Mouse (Mus musculus) heart, embryonic 12.5 days (tissue): Measurements from ENCODE around the gene Fap. TPM values are rescaled to one million over a fixed set of nuclear protein-coding genes. Genes with fewer than 3 reads are reported as not detected.

Source experiments
- ATAC-seq: fragments of 200-750 bp; cut with Nextera tagmentation; 2 replicates; pipeline ENCODE4 v1.8.0; 2017; ENCODE audit warnings: moderate TSS enrichment, moderate library complexity; ENCODE audit not compliant: insufficient number of reproducible peaks, low FRiP score
- H3K27ac ChIP-seq: fragments of 300-500 bp; sonication (generic); 2 replicates; pipeline ENCODE4 v1.5.1; 2016; ENCODE audit warnings: mild to moderate bottlenecking, moderate library complexity; ENCODE audit not compliant: poor library complexity, severe bottlenecking
- H3K27me3 ChIP-seq: fragments of 300-500 bp; sonication (generic); replicated peaks from 2 replicates; pipeline ENCODE4 v1.6.1; 2016; ENCODE audit warnings: mild to moderate bottlenecking, moderate library complexity
- H3K36me3 ChIP-seq: fragments of 300-500 bp; sonication (generic); 2 replicates; pipeline ENCODE4 v1.6.1; 2016; ENCODE audit warnings: mild to moderate bottlenecking, moderate library complexity
- H3K4me1 ChIP-seq: fragments of 300-500 bp; sonication (generic); replicated peaks from 2 replicates; pipeline ENCODE4 v1.6.1; 2016; ENCODE audit warnings: mild to moderate bottlenecking
- H3K4me2 ChIP-seq: fragments of 300-500 bp; sonication (generic); 2 replicates; pipeline ENCODE4 v1.6.1; 2016; ENCODE audit warnings: mild to moderate bottlenecking, moderate library complexity
- H3K4me3 ChIP-seq: fragments of 300-500 bp; sonication (generic); 2 replicates; pipeline ENCODE4 v1.5.1; 2016; ENCODE audit warnings: mild to moderate bottlenecking
- H3K9ac ChIP-seq: fragments of 300-500 bp; sonication (generic); 2 replicates; pipeline ENCODE4 v1.6.1; 2016; ENCODE audit warnings: mild to moderate bottlenecking, moderate library complexity
- H3K9me3 ChIP-seq: fragments of 300-500 bp; sonication (generic); replicated peaks from 2 replicates; pipeline ENCODE4 v1.6.1; 2016; ENCODE audit warnings: mild to moderate bottlenecking, moderate library complexity
- WGBS: fragments of 180-500 bp; shearing (Covaris S2); methylation state at CpG from one replicate; pipeline ENCODE4 v1.1.7; 2016; 5-methylcytosine and 5-hydroxymethylcytosine counted together
- polyA plus RNA-seq: library from polyadenylated mRNA; unstranded; fragments of >200 nt; fragmentation: Nextera tagmentation; extraction: Ambion mirVana; gene quantifications from 2 replicates; pipeline ENCODE4 v1.2.1, GENCODE M21; 2016

Fap gene
- polyA plus RNA-seq, 1 experiment from 2014 or later, result 0.34 TPM

DNA sequence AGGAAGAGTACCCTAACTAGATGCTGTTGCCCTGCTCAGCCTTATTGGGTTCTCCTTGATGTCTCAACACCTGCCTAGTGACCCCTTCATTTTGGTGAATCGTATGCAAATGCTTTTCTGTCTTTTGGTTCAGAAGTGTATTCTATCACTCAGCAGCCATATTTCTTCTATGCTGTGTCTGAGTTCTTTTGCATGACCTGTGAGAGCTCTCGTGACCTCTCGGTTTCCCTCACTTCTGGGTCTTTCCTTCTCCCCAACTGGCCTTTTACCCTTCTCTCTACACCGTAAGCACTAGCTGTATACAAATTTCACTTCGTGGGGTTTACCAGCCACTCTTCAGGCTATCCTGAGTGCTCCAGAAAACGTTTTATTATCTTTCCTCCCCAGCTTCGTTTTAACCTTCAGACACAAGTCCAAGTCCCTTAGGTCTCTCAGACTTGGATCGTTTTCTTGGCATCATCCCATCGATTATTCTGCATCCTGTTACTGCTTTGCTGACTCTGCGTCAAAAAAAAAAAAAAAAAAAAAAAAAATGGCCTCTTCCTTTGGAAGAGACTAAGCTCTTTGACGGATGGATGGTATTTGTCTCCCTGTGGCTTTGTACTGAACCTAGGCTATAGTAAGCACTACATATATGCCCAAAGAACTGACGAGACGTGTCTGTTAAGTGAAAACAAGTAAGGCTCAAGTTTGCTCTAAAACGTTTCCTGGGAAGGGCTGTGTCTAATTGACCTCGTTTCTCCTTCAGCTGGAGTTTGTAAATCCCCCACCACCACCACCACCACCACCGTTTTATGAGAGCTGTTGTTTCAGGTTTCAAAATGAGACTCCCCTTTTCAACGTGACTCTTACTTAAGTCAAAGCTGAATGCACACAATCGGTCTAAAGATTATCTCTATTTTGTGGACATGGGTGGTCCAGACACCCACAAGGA is 114.4 kb downstream of the Fap start:
- no peak for ATAC-seq
- 67% methylated on average over 18 of the region's 18 CpGs for WGBS
- Histone ChIP-seq H3K9me3 (no peaks in the 10 kb centered on the region), H3K36me3 (no peaks in the 10 kb centered on the region), H3K9ac (no peak overlapping the region), H3K27me3 (no peaks in the 10 kb centered on the region; the same call in 1 of the 2 replicates), H3K4me3 (no peak overlapping the region), H3K4me1 (no peaks in the 10 kb centered on the region), H3K4me2 (no peak overlapping the region), H3K27ac (no peak overlapping the region)

DNA sequence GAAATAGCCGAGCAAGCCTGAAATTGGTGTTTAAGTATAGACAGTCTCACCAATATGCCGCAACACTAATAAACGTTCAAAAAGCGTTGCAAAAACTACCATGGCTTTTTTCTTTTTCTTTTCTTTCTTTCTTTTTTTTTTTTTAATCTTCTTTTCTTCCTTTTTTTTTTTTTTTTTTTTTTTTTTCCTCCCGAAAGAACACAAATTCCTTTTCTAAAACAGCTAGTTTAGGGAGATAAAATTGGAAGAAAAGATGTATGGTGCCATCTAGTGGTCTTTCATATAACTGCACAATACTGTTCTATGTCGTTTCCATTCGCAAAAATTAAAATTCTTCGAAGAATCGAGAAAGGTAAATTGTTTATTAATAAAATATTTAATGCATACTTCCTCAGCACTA is 115.8 kb downstream of the Fap start:
- no peaks in the 10 kb centered on the region for H3K9me3 ChIP-seq
- H3K27me3 ChIP-seq, result no peaks in the 10 kb centered on the region; the same call in 1 of the 2 replicates
- H3K36me3 ChIP-seq, result no peaks in the 10 kb centered on the region
- WGBS, result 41% methylated on average over 9 of the region's 9 CpGs
- H3K9ac ChIP-seq, result no peak overlapping the region
- H3K27ac ChIP-seq, result no peak overlapping the region
- ATAC-seq, result no peak
- H3K4me3 ChIP-seq, result no peak overlapping the region
- no peak overlapping the region for H3K4me2 ChIP-seq
- no peaks in the 10 kb centered on the region for H3K4me1 ChIP-seq

DNA sequence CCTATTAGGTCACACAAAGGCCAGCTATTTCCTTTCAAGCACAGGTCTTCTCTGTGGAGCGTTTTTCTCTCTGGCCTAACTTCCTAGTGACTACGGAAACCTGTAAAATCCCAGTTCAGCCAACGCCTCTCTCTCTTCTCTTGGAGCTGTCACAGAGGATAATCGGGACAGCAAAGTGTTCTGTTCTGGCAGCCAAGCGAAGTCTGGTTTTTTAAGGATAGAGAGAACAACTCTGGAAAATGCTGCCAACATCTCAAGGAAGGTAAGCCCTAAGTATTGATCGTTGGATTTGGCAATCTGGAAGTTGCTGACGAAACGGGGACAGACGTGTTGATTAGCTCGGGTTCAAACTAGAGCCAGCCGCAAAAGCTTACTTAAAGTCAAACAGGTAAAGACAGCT is 118.9 kb downstream of the Fap start:
- 76% methylated on average over 11 of the region's 11 CpGs for WGBS
- Histone ChIP-seq H3K36me3 (no peaks in the 10 kb centered on the region), H3K27me3 (no peaks in the 10 kb centered on the region; the same call in 1 of the 2 replicates), H3K9me3 (no peaks in the 10 kb centered on the region), H3K4me2 (no peak overlapping the region), H3K9ac (no peak overlapping the region), H3K4me3 (no peak overlapping the region), H3K27ac (no peak overlapping the region), H3K4me1 (no peaks in the 10 kb centered on the region)
- no peak for ATAC-seq

DNA sequence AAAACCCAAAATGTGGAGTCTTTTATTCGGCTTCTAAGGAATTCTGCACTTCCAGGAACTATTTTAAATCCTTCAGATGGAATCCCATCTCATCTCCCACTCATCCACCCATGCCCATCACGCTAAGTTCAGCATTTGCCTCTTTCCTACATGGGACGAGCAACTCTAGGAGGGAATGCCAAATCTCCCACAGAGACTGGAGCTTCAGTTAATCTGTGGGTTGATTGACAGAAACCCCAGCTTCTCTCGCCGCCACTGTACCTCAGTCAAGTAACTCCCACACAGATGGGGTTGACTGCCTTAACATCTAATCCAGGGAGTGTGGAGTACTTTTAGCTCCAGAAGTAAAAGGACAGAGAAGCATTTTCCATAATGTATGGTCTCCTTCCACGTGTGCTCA is 119.8 kb downstream of the Fap start:
- H3K36me3 ChIP-seq, result no peaks in the 10 kb centered on the region
- no peak overlapping the region for H3K4me2 ChIP-seq
- H3K27me3 ChIP-seq, result no peaks in the 10 kb centered on the region; the same call in 1 of the 2 replicates
- H3K27ac ChIP-seq, result no peak overlapping the region
- no peaks in the 10 kb centered on the region for H3K9me3 ChIP-seq
- no peak overlapping the region for H3K4me3 ChIP-seq
- H3K4me1 ChIP-seq, result no peaks in the 10 kb centered on the region
- no peak for ATAC-seq
- H3K9ac ChIP-seq, result no peak overlapping the region
- 74% methylated on average over 6 of the region's 6 CpGs for WGBS

Other genes with a start within 250 kb of the Fap start
- gene Dpp4, start 161.8 kb downstream of the Fap start, polyA plus RNA-seq, result 19.9 and 20.6 TPM in 2 replicates
- not detected in 2 replicates for gene Gcg, start 90.4 kb downstream of the Fap start, polyA plus RNA-seq
- 1.6 TPM in 2 replicates for gene Ifih1, start 72.2 kb upstream of the Fap start, polyA plus RNA-seq
- gene Gca, start 90.2 kb upstream of the Fap start, polyA plus RNA-seq, result 14.7 and 16.1 TPM in 2 replicates